Mouse (Mus musculus): ENCODE results near the gene Sh3bgrl3.

GRCm38 (mm10) chr4:134078694-134079093 is 49.9 kb downstream of the Sh3bgrl3 start:
- TF ChIP-seq POLR2A (IDR thresholded peaks at IDR 0.05; ENCODE audit: low read depth, low read length) (no peak), CTCF (IDR thresholded peaks at IDR 0.05; ENCODE audit: extremely low read depth, insufficient read length, insufficient replicate concordance, low read depth, low read length) (peak; percentile 42; the same call in 1 of the 2 replicates)

Data from small intestine, adult 2 months (tissue).